Mouse (Mus musculus) forebrain, embryonic 15.5 days (tissue): ENCODE results near the gene E030030I06Rik. TPM values are rescaled to one million over a fixed set of nuclear protein-coding genes. Genes with fewer than 3 reads are reported as not detected.
"Not testable (repeated sequence)": the region's sequence is repeated elsewhere in the genome, so short reads cannot be mapped to it uniquely, and the experiment has no call there.

Source experiments
- ATAC-seq: fragments of 200-750 bp; cut with Nextera tagmentation; replicated peaks from 2 replicates; pipeline ENCODE4 v1.8.0; 2017; ENCODE audit warnings: mild to moderate bottlenecking, moderate TSS enrichment, moderate library complexity
- H3K27ac ChIP-seq: fragments of 300-500 bp; sonication (generic); replicated peaks from 2 replicates; pipeline ENCODE4 v1.5.1; 2015; ENCODE audit warnings: mild to moderate bottlenecking, inconsistent platforms
- H3K27me3 ChIP-seq: fragments of 300-500 bp; sonication (generic); 2 replicates; pipeline ENCODE4 v1.6.1; 2015; ENCODE audit warnings: inconsistent platforms
- H3K36me3 ChIP-seq: fragments of 300-500 bp; sonication (generic); 2 replicates; pipeline ENCODE4 v1.6.1; 2015; ENCODE audit warnings: mild to moderate bottlenecking, inconsistent platforms
- H3K4me1 ChIP-seq: fragments of 300-500 bp; sonication (generic); 2 replicates; pipeline ENCODE4 v1.6.1; 2015; ENCODE audit warnings: inconsistent platforms
- H3K4me2 ChIP-seq: fragments of 300-500 bp; sonication (generic); replicated peaks from 2 replicates; pipeline ENCODE4 v1.6.1; 2015; ENCODE audit warnings: mild to moderate bottlenecking, inconsistent platforms
- H3K4me3 ChIP-seq: fragments of 300-500 bp; sonication (generic); 2 replicates; pipeline ENCODE4 v1.5.1; 2015; ENCODE audit warnings: mild to moderate bottlenecking, inconsistent platforms
- H3K9ac ChIP-seq: fragments of 300-500 bp; sonication (generic); replicated peaks from 2 replicates; pipeline ENCODE4 v1.6.1; 2015; ENCODE audit warnings: mild to moderate bottlenecking, inconsistent platforms
- H3K9me3 ChIP-seq: fragments of 300-500 bp; sonication (generic); 2 replicates; pipeline ENCODE4 v1.6.1; 2016; ENCODE audit warnings: inconsistent platforms
- WGBS: fragments of 180-500 bp; shearing (Covaris S2); methylation state at CpG from one replicate; pipeline ENCODE4 v1.1.7; 2015; ENCODE audit warnings: mixed read lengths; 5-methylcytosine and 5-hydroxymethylcytosine counted together
- polyA plus RNA-seq: library from polyadenylated mRNA; unstranded; fragments of >200 nt; fragmentation: Nextera tagmentation; extraction: Ambion mirVana; gene quantifications from 2 replicates; pipeline ENCODE4 v1.2.1, GENCODE M21; 2015

Gene E030030I06Rik
- polyA plus RNA-seq, 1 experiment from 2014 or later = 4.3 TPM

DNA sequence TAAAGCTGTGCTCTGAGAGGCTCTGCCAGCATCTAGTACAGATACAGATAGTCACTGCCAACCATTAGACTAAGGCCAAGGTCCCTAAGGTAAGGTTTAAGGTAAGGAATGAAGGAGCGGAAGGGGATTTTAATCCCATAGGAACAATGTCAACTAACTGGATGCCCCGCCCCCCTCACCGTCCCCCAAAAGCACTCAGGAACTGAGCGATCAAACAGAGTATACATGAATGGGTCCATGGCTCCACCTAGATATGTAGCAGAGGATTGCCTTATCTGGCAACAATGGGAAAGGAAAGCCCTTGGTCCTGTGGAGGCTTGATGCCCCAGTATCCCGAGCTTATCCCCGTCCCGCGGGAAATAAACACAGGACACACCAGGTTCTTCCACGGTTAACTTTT lies 14.2 kb upstream of the E030030I06Rik start:
- H3K4me3 ChIP-seq, H3K9ac ChIP-seq, H3K4me1 ChIP-seq, H3K27ac ChIP-seq, H3K36me3 ChIP-seq, H3K9me3 ChIP-seq: not testable (repeated sequence)
- peaks cover 31% of the 10 kb centered on the region for H3K27me3 ChIP-seq
- 7% methylated on average over 9 of the region's 9 CpGs for WGBS
- peak overlapping the region; percentile 19 for H3K4me2 ChIP-seq
- ATAC-seq = peak; percentile 60

DNA sequence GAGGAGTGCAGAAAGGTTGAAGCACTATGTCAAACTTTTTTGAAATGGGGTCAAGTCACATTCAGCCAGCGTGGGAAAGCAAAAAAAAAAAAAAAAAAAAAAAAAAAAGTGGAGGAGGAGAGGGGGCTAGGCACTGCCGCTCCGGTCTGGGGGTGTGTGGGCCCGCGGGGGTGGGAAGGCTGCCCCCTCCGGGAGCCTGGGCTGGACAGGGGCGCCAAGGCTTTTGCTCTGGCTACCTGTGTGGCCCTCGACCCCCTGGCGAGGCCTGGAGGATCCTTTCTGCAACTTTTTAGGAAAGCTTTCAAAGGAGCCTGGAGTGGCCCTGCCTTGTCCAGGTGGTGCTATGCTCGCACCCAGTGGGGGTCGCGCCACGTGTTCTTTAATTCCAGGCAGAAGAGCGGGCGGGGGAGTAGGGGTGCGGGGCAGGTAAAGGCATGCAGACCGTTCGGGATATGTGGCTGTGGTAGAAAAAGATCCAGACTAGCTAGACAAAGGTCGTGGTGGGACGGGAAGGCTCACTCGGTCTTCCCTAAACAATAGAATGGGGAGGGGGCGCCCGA lies 10.6 kb upstream of the E030030I06Rik start:
- WGBS = 2% methylated on average over 23 of the region's 23 CpGs
- no peak overlapping the region for H3K4me2 ChIP-seq
- peaks cover 63% of the 10 kb centered on the region for H3K27me3 ChIP-seq
- no peak overlapping the region for H3K27ac ChIP-seq
- no peaks in the 10 kb centered on the region for H3K36me3 ChIP-seq
- H3K9me3 ChIP-seq = no peaks in the 10 kb centered on the region
- no peak for ATAC-seq
- peaks cover 8% of the 10 kb centered on the region for H3K4me1 ChIP-seq
- H3K9ac ChIP-seq = no peak overlapping the region
- no peak overlapping the region for H3K4me3 ChIP-seq

DNA sequence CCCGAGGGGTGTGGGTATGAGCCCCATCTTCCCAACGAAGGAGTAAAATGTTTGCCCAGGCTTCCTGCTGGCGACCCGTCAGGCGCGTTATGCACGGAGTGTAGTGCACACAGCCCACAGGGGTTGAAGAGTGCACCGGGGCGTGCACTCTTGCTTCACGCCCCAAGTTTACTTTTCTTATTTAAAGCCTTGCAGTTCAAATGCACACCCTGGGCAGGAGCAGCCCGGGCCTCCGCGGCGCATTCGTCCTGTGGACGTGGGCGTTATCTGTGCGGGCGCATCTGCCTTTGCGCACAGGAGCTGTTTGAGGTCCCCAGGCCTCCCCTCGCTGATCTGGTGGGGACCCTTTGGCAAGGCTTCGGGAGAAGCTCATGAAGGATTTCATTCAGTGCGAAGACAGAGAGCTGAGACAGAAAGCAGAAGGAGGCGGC lies 10.1 kb upstream of the E030030I06Rik start:
- peaks cover 11% of the 10 kb centered on the region for H3K4me1 ChIP-seq
- H3K27ac ChIP-seq = no peak overlapping the region
- H3K4me2 ChIP-seq = no peak overlapping the region
- ATAC-seq = no peak
- no peaks in the 10 kb centered on the region for H3K9me3 ChIP-seq
- no peak overlapping the region for H3K9ac ChIP-seq
- no peaks in the 10 kb centered on the region for H3K36me3 ChIP-seq
- under 1% methylated on average over 24 of the region's 24 CpGs for WGBS
- no peak overlapping the region for H3K4me3 ChIP-seq
- peaks cover 63% of the 10 kb centered on the region for H3K27me3 ChIP-seq

DNA sequence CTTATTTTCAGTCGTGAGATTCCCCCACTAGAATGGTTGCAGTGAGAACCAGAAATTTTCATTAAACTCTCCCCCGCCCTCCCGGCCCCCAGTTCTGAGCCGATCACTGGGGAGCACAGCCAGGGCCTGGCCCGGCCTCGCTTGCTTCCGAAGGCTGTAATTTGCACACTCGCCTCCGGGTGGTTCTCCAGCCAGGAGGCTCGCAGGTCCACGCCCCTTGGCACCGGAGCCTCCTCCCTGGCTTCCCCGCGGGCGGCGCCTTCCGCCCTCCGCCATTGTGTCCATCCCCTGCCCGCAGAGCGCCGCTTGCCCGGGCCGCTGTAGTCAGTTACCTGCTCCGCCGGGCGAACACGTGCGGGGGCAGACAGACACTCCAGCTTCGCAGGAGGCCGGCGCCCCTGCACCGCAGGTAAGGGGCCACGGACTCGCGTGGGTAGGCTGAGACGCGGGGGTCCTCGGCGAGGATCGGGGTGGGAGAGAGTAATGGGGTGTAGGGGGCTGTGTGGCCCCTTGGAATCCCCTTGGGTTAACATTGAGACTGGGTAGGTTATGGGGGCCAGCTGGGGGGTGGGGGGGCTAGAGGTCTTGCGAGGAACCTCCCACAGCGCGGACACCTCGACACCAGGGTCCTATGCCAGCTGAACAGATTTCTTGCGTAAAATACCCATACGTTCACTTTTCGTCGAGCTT lies 9.4 kb upstream of the E030030I06Rik start, which contains the start of the genes Raet1e and H60b:
Gene Raet1e, plus strand, starts transcription at position 260 of the 690 bp plus-strand sequence.
Gene H60b, plus strand, starts transcription at position 277 of the 690 bp plus-strand sequence.
- not testable (repeated sequence) for H3K36me3 ChIP-seq, H3K27ac ChIP-seq, H3K9me3 ChIP-seq, H3K9ac ChIP-seq
- under 1% methylated on average over 48 of the region's 48 CpGs for WGBS
- H3K4me3 ChIP-seq = peak within 1 kb of the TSS; percentile 25
- peaks cover 63% of the 10 kb centered on the region for H3K27me3 ChIP-seq
- peak within 1 kb of the TSS; percentile 34 for H3K4me2 ChIP-seq
- peak; percentile 52 for ATAC-seq
- peaks cover 13% of the 10 kb centered on the region for H3K4me1 ChIP-seq

DNA sequence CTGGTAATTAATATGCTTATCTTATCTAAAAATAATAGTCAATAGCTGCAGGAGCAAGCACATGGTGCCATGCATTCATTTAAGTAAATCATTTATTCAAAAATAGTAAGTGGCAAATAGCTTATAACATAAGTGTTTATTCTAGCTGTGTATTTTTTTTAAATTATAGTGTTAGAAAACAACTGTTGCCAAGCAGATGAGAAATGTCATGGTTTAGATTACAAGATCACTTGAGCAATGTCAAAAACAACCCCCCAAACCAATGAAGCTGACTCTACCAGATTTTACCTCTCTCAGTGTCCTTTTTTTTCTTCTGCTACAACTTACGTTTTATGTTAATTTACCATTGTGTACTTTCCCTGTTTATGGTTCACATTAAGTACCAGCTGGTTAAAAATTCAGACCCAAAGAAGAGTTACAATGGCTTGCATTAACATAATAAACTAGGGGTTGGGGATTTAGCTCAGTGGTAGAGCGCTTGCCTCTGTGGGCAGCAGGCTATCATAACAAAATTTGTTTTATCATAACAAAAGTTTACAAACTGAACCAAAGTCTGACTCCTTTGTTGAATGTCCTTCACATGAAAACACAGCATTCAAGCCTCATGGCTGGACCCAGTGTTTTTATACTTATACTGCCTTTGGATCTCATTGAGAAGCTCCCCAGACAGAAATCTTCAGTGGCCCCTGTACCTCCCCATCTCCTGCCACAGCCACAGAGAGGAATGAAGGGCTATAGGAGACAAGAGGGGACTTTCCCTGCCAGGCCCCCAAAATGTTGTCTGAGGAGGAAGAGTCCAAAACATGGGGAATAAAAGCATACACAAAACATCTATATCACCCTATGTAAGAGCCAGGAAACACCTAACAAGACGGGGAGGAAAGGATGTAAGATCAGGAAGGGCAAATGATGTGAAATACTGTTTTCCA lies 6.1 kb upstream of the E030030I06Rik start:
- Histone ChIP-seq H3K4me1 (peaks cover 23% of the 10 kb centered on the region), H3K36me3 (no peaks in the 10 kb centered on the region), H3K9me3 (no peaks in the 10 kb centered on the region), H3K27ac (no peak overlapping the region), H3K4me2 (no peak overlapping the region), H3K27me3 (peaks cover 63% of the 10 kb centered on the region), H3K9ac (no peak overlapping the region), H3K4me3 (no peak overlapping the region)
- 5% methylated on average over 3 of the region's 3 CpGs for WGBS
- no peak for ATAC-seq

DNA sequence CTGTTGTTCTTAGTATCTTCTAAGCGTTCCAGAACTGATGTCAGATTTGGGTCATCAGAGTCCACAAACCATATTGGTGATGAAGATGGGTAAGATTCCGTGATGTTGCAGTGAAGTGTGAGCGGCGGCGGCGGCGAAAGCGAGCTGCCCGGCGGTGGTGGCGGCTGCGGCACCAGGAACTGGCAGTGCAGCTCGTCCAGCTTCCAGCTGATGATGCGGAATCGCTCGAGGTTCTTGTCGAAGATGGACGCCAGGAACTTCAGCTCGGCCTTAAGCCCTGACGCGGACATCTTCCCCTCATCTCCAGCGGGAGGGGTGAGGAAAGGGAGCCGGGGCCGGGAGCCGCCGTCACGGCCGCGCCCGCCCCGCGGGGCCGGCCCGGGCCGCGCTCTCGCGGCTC lies 5.1 kb upstream of the E030030I06Rik start:
- WGBS = under 1% methylated on average over 38 of the region's 38 CpGs
- not testable (repeated sequence) for H3K9ac ChIP-seq, H3K36me3 ChIP-seq, ATAC-seq, H3K9me3 ChIP-seq, H3K27ac ChIP-seq
- Histone ChIP-seq H3K4me3 (peak overlapping the region; percentile 33), H3K4me2 (peak overlapping the region; percentile 43), H3K4me1 (peaks cover 32% of the 10 kb centered on the region), H3K27me3 (peaks cover 60% of the 10 kb centered on the region)

DNA sequence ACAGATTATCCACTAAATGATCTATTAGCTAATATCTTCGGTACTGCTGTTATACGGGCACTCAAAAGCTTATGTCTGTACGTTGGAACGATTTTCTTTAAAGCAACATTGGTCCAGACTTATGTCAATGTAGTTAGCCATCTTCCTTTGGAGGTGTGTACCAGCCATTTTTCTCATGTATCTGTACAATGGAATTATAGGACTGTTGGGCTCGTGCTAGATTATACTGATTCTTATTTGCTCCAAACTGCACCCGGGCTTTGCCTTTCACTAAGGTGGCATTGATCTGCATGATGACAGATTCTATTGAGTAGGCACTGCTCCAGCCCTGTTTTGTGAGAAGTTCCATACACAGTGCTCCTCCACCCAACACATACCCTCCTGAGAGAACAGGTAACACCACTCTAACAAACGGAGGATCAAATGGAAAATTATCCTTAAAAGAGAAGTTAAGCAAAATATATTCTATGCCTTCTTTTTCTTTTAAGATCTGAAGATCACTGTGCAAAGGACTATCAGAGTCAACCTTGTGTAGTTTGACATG lies 4.1 kb upstream of the E030030I06Rik start:
- 5% methylated on average over 7 of the region's 7 CpGs for WGBS
- peaks cover 35% of the 10 kb centered on the region for H3K4me1 ChIP-seq
- H3K27me3 ChIP-seq = peaks cover 53% of the 10 kb centered on the region
- H3K9ac ChIP-seq, H3K27ac ChIP-seq, H3K4me2 ChIP-seq, ATAC-seq, H3K36me3 ChIP-seq, H3K4me3 ChIP-seq, H3K9me3 ChIP-seq: not testable (repeated sequence)

DNA sequence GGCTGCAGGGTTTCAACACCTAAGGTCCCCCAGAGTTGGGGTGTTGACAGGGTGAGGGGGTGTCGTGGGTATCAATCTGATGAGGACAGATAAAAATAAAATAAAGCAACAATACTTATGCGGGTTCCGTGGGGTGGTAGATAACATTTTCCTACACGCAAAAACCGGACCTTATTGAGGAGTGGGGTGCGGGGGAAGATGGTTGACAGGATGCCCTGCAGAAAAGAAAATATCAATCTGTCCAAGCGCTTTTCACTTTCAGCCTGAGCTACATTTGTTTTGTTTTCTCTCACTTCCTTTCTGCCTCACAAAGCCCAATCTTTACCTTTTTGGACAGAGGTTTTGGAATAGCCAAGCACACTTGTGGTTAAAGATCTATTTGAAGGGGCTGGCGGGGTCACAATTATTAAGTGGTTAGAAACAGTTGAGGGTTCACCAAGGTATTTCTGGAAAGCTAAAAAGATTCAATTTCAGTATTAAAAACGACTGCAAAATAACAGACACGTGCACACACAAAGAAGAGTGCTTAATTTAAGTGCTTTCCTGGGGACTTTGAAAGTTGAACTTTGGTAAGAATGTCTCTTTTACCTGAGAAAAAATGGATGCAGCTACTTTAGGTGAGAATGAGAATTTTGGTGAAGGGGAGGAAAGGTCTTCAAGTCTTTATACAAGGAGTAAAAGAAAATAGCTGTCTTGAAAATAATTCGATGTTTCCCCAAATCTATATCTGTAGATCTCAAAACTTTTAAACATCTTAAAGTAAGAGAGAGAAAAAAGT lies 3.0 kb upstream of the E030030I06Rik start:
- H3K27ac ChIP-seq, H3K36me3 ChIP-seq, H3K4me3 ChIP-seq, H3K4me2 ChIP-seq, H3K9ac ChIP-seq, H3K9me3 ChIP-seq, ATAC-seq: not testable (repeated sequence)
- Histone ChIP-seq H3K27me3 (peaks cover 44% of the 10 kb centered on the region), H3K4me1 (peaks cover 35% of the 10 kb centered on the region)
- WGBS = 2% methylated on average over 11 of the region's 11 CpGs

DNA sequence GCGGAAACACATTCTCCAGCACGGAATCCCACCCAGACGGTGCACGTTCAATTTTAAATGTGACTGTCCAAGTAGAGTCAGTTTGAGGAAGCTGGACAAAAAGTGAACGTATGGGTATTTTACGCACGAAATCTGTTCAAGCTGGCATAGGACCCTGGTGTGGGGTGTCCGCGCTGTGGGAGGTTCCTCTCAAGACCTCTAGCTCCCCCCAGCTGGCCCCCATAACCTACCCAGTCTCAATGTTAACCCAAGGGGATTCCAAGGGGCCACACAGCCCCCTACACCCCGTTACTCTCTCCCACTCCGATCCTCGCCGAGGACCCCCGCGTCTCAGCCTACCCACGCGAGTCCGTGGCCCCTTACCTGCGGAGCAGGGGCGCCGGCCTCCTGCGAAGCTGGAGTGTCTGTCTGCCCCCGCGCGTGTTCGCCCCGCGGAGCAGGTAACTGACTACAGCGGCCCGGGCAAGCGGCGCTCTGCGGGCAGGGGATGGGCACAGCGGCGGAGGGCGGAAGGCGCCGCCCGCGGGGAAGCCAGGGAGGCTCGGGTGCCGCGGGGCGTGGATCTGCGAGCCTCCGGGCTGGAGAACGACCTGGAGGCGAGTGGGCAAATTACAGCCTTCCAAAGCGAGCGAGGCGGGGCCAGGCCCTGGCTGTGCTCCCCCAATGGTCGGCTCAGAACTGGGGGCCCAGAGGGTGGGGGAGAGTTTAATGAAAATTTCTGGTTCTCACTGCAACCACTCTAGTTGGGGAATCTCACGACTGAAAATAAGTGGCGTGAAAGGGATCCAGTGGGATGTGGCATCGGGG lies 2.2 kb upstream of the E030030I06Rik start:
- ATAC-seq, H3K4me2 ChIP-seq, H3K4me3 ChIP-seq, H3K9me3 ChIP-seq, H3K36me3 ChIP-seq, H3K9ac ChIP-seq, H3K27ac ChIP-seq: not testable (repeated sequence)
- Histone ChIP-seq H3K4me1 (peaks cover 35% of the 10 kb centered on the region), H3K27me3 (peaks cover 36% of the 10 kb centered on the region)
- under 1% methylated on average over 55 of the region's 55 CpGs for WGBS

DNA sequence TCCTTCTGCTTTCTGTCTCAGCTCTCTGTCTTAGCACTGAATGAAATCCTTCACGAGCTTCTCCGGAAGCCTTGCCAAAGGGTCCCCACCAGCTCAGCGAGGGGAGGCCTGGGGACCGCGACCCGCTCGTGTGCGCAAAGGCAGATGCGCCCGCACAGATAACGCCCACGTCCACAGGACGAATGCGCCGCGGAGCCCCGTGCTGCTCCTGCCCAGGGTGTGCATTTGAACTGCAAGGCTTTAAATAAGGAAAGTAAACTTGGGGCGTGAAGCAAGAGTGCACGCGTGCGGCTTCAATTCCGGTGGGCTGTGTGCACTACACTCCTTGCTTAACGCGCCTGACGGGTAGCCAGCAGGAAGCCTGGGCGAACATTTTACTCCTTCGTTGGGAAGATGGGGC lies 1.5 kb upstream of the E030030I06Rik start:
- H3K4me2 ChIP-seq = peak overlapping the region; percentile 88
- H3K9ac ChIP-seq = no peak overlapping the region
- no peak for ATAC-seq
- H3K4me3 ChIP-seq = peak overlapping the region; percentile 51
- peaks cover 29% of the 10 kb centered on the region for H3K27me3 ChIP-seq
- no peak overlapping the region for H3K27ac ChIP-seq
- under 1% methylated on average over 27 of the region's 27 CpGs for WGBS
- H3K4me1 ChIP-seq = peaks cover 35% of the 10 kb centered on the region
- H3K9me3 ChIP-seq = no peaks in the 10 kb centered on the region
- H3K36me3 ChIP-seq = no peaks in the 10 kb centered on the region
